ENCODE assay signal across 22 mouse cellular contexts in genomic region chr3:104189234-104189633, GRCm38 (mm10). TPM values are rescaled to one million over a fixed set of nuclear protein-coding genes. Genes with fewer than 3 reads are reported as not detected.
A peak's percentile ranks its signal among the peaks of the same experiment; 100 is the strongest.
DNase-seq lines count a peak whose midpoint lies in the region; ATAC-seq and TF ChIP-seq lines count a peak whose summit lies in the region.
"Had no signal": no experiment of that assay in that cellular context is flagged by ENCODE, and none has a peak within 500 bp of the region (broad histone marks: within the 10 kb centered on the region; RNA-seq: fewer than 3 reads in every experiment).

No protein-coding gene starts in this region.

- no peaks in the 10 kb centered on the region for H3K9me3 ChIP-seq in liver, embryonic 12.5 days (replicated peaks)
- no peaks in the 10 kb centered on the region for H3K9me3 ChIP-seq in liver, postnatal 0 days (ENCODE audit: low read length)
- H3K9me3 ChIP-seq: embryonic facial prominence, embryonic 13.5 days; embryonic facial prominence, embryonic 15.5 days; forebrain, embryonic 10.5 days; forebrain, embryonic 12.5 days had no signal

- 0 out of 2 replicates have a peak overlapping the region, but pooled peaks have one; percentile 3 for H3K27ac ChIP-seq in liver, embryonic 12.5 days
- peak overlapping the region; percentile 92 for H3K27ac ChIP-seq in liver, postnatal 0 days (ENCODE audit: low read depth)
- H3K27ac ChIP-seq: embryonic facial prominence, embryonic 13.5 days; embryonic facial prominence, embryonic 15.5 days; forebrain, embryonic 10.5 days; forebrain, embryonic 12.5 days had no signal

- H3K36me3 ChIP-seq in liver, embryonic 12.5 days: no peaks in the 10 kb centered on the region
- H3K36me3 ChIP-seq in liver, postnatal 0 days (replicated peaks; ENCODE audit: insufficient read depth, low read length): no peaks in the 10 kb centered on the region
- H3K36me3 ChIP-seq: embryonic facial prominence, embryonic 13.5 days; embryonic facial prominence, embryonic 15.5 days; forebrain, embryonic 10.5 days; forebrain, embryonic 12.5 days had no signal

- TF ChIP-seq CTCF in liver, postnatal 0 days (IDR thresholded peaks at IDR 0.05; ENCODE audit: low read depth): no peak

- 66% methylated on average over 1 of the region's 1 CpGs for WGBS in liver, embryonic 12.5 days (ENCODE audit: insufficient replicate concordance)
- 63% methylated on average over 1 of the region's 1 CpGs for whole genome bisulfite sequencing in liver, postnatal 0 days (ENCODE audit: insufficient replicate concordance)

- H3K4me1 ChIP-seq in liver, embryonic 12.5 days: no peaks in the 10 kb centered on the region
- peaks cover 7% of the 10 kb centered on the region; the same call in 1 of the 2 replicates for H3K4me1 ChIP-seq in liver, postnatal 0 days (ENCODE audit: insufficient read depth)
- H3K4me1 ChIP-seq: embryonic facial prominence, embryonic 13.5 days; embryonic facial prominence, embryonic 15.5 days; forebrain, embryonic 10.5 days; forebrain, embryonic 12.5 days had no signal

- H3K4me2 ChIP-seq in liver, embryonic 12.5 days: no peak overlapping the region
- H3K4me2 ChIP-seq in liver, postnatal 0 days (ENCODE audit: low read depth, low read length): peak overlapping the region; percentile 41
- H3K4me2 ChIP-seq: embryonic facial prominence, embryonic 13.5 days; embryonic facial prominence, embryonic 15.5 days; forebrain, embryonic 12.5 days had no signal

- DNase-seq in liver: no peak
- DNase-seq in liver, postnatal 0 days: no peak
- DNase-seq in gastrocnemius, adult 18-20 months (ENCODE audit: low spot score): no peak
- no peak for DNase-seq in layer of hippocampus, adult 8-10 months (ENCODE audit: low spot score in 2 of 2)
- DNase-seq: adrenal gland, adult 2 months; adrenal gland, postnatal 10 days; adrenal gland, postnatal 25 days; cerebellum, adult 11 months; cerebellum, adult 18-20 months; cerebellum, adult 8-10 months; cerebellum, adult 9-11 months; cerebellum, postnatal 14 days; cerebellum, postnatal 36 days; embryo, embryonic 11 days had no signal

- H3K27me3 ChIP-seq in liver, embryonic 12.5 days (replicated peaks): no peaks in the 10 kb centered on the region
- no peaks in the 10 kb centered on the region for H3K27me3 ChIP-seq in liver, postnatal 0 days (ENCODE audit: insufficient read depth, low read length)
- H3K27me3 ChIP-seq: embryonic facial prominence, embryonic 13.5 days; embryonic facial prominence, embryonic 15.5 days; forebrain, embryonic 12.5 days had no signal

- H3K9ac ChIP-seq in liver, embryonic 12.5 days: no peak overlapping the region
- H3K9ac ChIP-seq in liver, postnatal 0 days (replicated peaks): no peak overlapping the region
- H3K9ac ChIP-seq: embryonic facial prominence, embryonic 13.5 days; embryonic facial prominence, embryonic 15.5 days; forebrain, embryonic 12.5 days had no signal

- TF ChIP-seq EP300 in liver, postnatal 0 days (IDR thresholded peaks at IDR 0.05; ENCODE audit: low read depth): no peak

- no peak for ATAC-seq in liver, embryonic 12.5 days
- peak; percentile 77 for ATAC-seq in liver, postnatal 0 days
- ATAC-seq: forebrain, embryonic 14.5 days; forebrain, embryonic 16.5 days had no signal

- no peak overlapping the region for H3K4me3 ChIP-seq in liver, embryonic 12.5 days
- H3K4me3 ChIP-seq in liver, postnatal 0 days (ENCODE audit: low read depth, low read length): no peak overlapping the region
- H3K4me3 ChIP-seq: embryonic facial prominence, embryonic 13.5 days; embryonic facial prominence, embryonic 15.5 days; erythroblast, embryonic 14.5 days; forebrain, embryonic 10.5 days; forebrain, embryonic 12.5 days had no signal

RNA-seq across cellular contexts. Expression of gene Magi3, which starts 30.9 kb away (rescaled TPM):
- polyA plus RNA-seq in liver, embryonic 12.5 days (2016; fragmentation: Nextera tagmentation; extraction: Ambion mirVana): 1.9 and 2.6 TPM in 2 replicates
- 2.0 TPM in 2 replicates for polyA plus RNA-seq in liver, postnatal 0 days (2015; fragmentation: Nextera tagmentation; extraction: Ambion mirVana)
- total RNA-seq in gastrocnemius, adult 18-20 months (2021): 1 to 10 TPM; 2.0 to 2.4 TPM
- total RNA-seq in layer of hippocampus, adult 8-10 months (2022): 10 to 100 TPM; 29.5 to 35.8 (median 33.2) TPM

Comparison
In these comparisons a context has a peak if more than half of its experiments do, and no peak if none do; other contexts are left out.
1. RNA of gene Magi3, which starts 30.9 kb away (total RNA-seq): 29.5 to 35.8 TPM in layer of hippocampus, adult 8-10 months; 2.0 to 2.4 TPM in gastrocnemius, adult 18-20 months; every median in the first group is over 4 times any median in the second.